Mouse (Mus musculus): ENCODE results near the gene Gm42906.

GRCm38 (mm10) chr5:151154780-151155179 is 273.2 kb downstream of the Gm42906 start:
- no peak for TF ChIP-seq CTCF (IDR thresholded peaks at IDR 0.05; ENCODE audit: low read depth)
- no peak for TF ChIP-seq EP300 (optimal IDR thresholded peaks at IDR 0.05)

All from stomach, postnatal 0 days (tissue).